In genomic region chr17:12725871-12726270, GRCm38 (mm10) we compare ENCODE assay signal across 7 mouse cellular contexts. TPM values are rescaled to one million over a fixed set of nuclear protein-coding genes. Genes with fewer than 3 reads are reported as not detected.
DNase-seq lines count a peak whose midpoint lies in the region; ATAC-seq lines count a peak whose summit lies in the region.

No protein-coding gene starts in this region.

- H3K9ac ChIP-seq in embryonic facial prominence, embryonic 14.5 days (ENCODE audit: low read depth, low read length) = 0 out of 2 replicates have a peak overlapping the region, but pooled peaks have one; percentile 17
- no peak overlapping the region for H3K9ac ChIP-seq in intestine, embryonic 16.5 days (ENCODE audit: low read depth, low read length)
- H3K9ac ChIP-seq in lung, embryonic 15.5 days = no peak overlapping the region

- no peaks in the 10 kb centered on the region for H3K9me3 ChIP-seq in embryonic facial prominence, embryonic 14.5 days (ENCODE audit: control insufficient read depth, low read length)
- H3K9me3 ChIP-seq in intestine, embryonic 16.5 days (ENCODE audit: control insufficient read depth, low read length) = no peaks in the 10 kb centered on the region
- no peaks in the 10 kb centered on the region for H3K9me3 ChIP-seq in lung, embryonic 15.5 days

- H3K36me3 ChIP-seq in embryonic facial prominence, embryonic 14.5 days (ENCODE audit: control insufficient read depth, insufficient read depth, low read length) = peaks cover 50% of the 10 kb centered on the region
- 0 out of 2 replicates have a peak, but pooled peaks cover 3% of the 10 kb centered on the region for H3K36me3 ChIP-seq in intestine, embryonic 16.5 days (ENCODE audit: control insufficient read depth, insufficient read depth, low read length)
- H3K36me3 ChIP-seq in lung, embryonic 15.5 days = peaks cover 29% of the 10 kb centered on the region

- no peaks in the 10 kb centered on the region for H3K27me3 ChIP-seq in embryonic facial prominence, embryonic 14.5 days (replicated peaks; ENCODE audit: control insufficient read depth, insufficient read depth, low read length)
- H3K27me3 ChIP-seq in intestine, embryonic 16.5 days (replicated peaks; ENCODE audit: control insufficient read depth, insufficient read depth, low read length) = no peaks in the 10 kb centered on the region
- H3K27me3 ChIP-seq in lung, embryonic 15.5 days = no peaks in the 10 kb centered on the region

- peak overlapping the region; percentile 92 for H3K27ac ChIP-seq in embryonic facial prominence, embryonic 14.5 days (replicated peaks; ENCODE audit: low read depth, low read length)
- peak overlapping the region; percentile 87 for H3K27ac ChIP-seq in intestine, embryonic 16.5 days (ENCODE audit: low read length)
- H3K27ac ChIP-seq in lung, embryonic 15.5 days = peak overlapping the region; percentile 90

- no peak for ATAC-seq in embryonic facial prominence, embryonic 14.5 days (ENCODE audit: low read depth)
- ATAC-seq in intestine, embryonic 16.5 days = peak; percentile 31; the same call in 1 of the 2 replicates
- ATAC-seq in lung, embryonic 15.5 days (ENCODE audit: borderline replicate concordance, extremely low read depth, low FRiP score, low TSS enrichment) = peak; percentile 48

- no peak overlapping the region for H3K4me3 ChIP-seq in embryonic facial prominence, embryonic 14.5 days (ENCODE audit: low read depth, low read length)
- no peak overlapping the region for H3K4me3 ChIP-seq in intestine, embryonic 16.5 days (ENCODE audit: low read length)
- H3K4me3 ChIP-seq in lung, embryonic 15.5 days = no peak overlapping the region

- peak; percentile 24 for DNase-seq in retina, postnatal 1 day
- DNase-seq in retina, embryonic 14.5 days (ENCODE audit: low spot score) = no peak
- DNase-seq in embryonic facial prominence, embryonic 14.5 days (ENCODE audit: low spot score) = peak; percentile 85
- no peak for DNase-seq in thymus, postnatal 0 days (ENCODE audit: low spot score)
- no peak for DNase-seq in frontal cortex, postnatal 10 days (ENCODE audit: low spot score in 2 of 2)

- 26% methylated on average over 4 of the region's 4 CpGs for WGBS in embryonic facial prominence, embryonic 14.5 days
- 15% methylated on average over 4 of the region's 4 CpGs for WGBS in intestine, embryonic 16.5 days
- 8% methylated on average over 4 of the region's 4 CpGs for WGBS in lung, embryonic 15.5 days

- peaks cover 45% of the 10 kb centered on the region for H3K4me1 ChIP-seq in embryonic facial prominence, embryonic 14.5 days (ENCODE audit: control insufficient read depth, insufficient read depth, low read length)
- H3K4me1 ChIP-seq in intestine, embryonic 16.5 days (ENCODE audit: control insufficient read depth, insufficient read depth, low read length) = peaks cover 44% of the 10 kb centered on the region
- H3K4me1 ChIP-seq in lung, embryonic 15.5 days = peaks cover 62% of the 10 kb centered on the region

- H3K4me2 ChIP-seq in embryonic facial prominence, embryonic 14.5 days (ENCODE audit: low read depth, low read length) = no peak overlapping the region
- no peak overlapping the region for H3K4me2 ChIP-seq in intestine, embryonic 16.5 days (ENCODE audit: low read depth, low read length)
- H3K4me2 ChIP-seq in lung, embryonic 15.5 days = no peak overlapping the region

RNA-seq across cellular contexts. Expression of gene Igf2r, which starts 43.6 kb away (rescaled TPM):
- polyA plus RNA-seq in embryonic facial prominence, embryonic 14.5 days (2014; fragmentation: Nextera tagmentation; extraction: Ambion mirVana) = 66.0 and 67.5 TPM in 2 replicates
- polyA plus RNA-seq in intestine, embryonic 16.5 days (2015; fragmentation: Nextera tagmentation; extraction: Ambion mirVana) = 26.6 and 36.2 TPM in 2 replicates
- polyA plus RNA-seq in lung, embryonic 15.5 days (2015; fragmentation: Nextera tagmentation; extraction: Ambion mirVana) = 58.4 and 62.5 TPM in 2 replicates
- polyA plus RNA-seq in thymus, postnatal 0 days (2015; fragmentation: Nextera tagmentation; extraction: Ambion mirVana) = 8.9 and 9.7 TPM in 2 replicates

RNA-seq across cellular contexts. Expression of gene Slc22a1, which starts 50.2 kb away (rescaled TPM):
- polyA plus RNA-seq in embryonic facial prominence, embryonic 14.5 days (2014; fragmentation: Nextera tagmentation; extraction: Ambion mirVana) = 0.31 and 0.38 TPM in 2 replicates
- 0.31 and 0.32 TPM in 2 replicates for polyA plus RNA-seq in intestine, embryonic 16.5 days (2015; fragmentation: Nextera tagmentation; extraction: Ambion mirVana)
- 6.3 and 11.1 TPM in 2 replicates for polyA plus RNA-seq in lung, embryonic 15.5 days (2015; fragmentation: Nextera tagmentation; extraction: Ambion mirVana)
- 0.08 and 0.49 TPM in 2 replicates for polyA plus RNA-seq in thymus, postnatal 0 days (2015; fragmentation: Nextera tagmentation; extraction: Ambion mirVana)

Comparison
In these comparisons a context has a peak if more than half of its experiments do, and no peak if none do; other contexts are left out.
1. DNase-seq: peak in retina, postnatal 1 day (single experiment) and embryonic facial prominence, embryonic 14.5 days (single experiment); none in retina, embryonic 14.5 days (single experiment), thymus, postnatal 0 days (single experiment) and frontal cortex, postnatal 10 days (0 of 2).
2. Peak in every context shown above with its lines, with median percentiles within 50 percentile points of each other: H3K27ac ChIP-seq.